Mouse (Mus musculus): ENCODE measurements around the gene Ppm1l. TPM values are rescaled to one million over a fixed set of nuclear protein-coding genes. Genes with fewer than 3 reads are reported as not detected.

Ppm1l gene
- polyA plus RNA-seq (2014; fragmentation: Illumina TruSeq; extraction: RNeasy Lipid Tissue Mini Kit (QIAGEN cat#74804); ENCODE audit: low read depth, low replicate concordance): 20.0 TPM

GRCm38 (mm10) chr3:69316391-69317195, at the start of gene Ppm1l:
Gene Ppm1l, plus strand, starts transcription at chr3:69316861.

GRCm38 (mm10) chr3:69598261-69599165, 281.9 kb downstream of the Ppm1l start, which contains the start of gene B3galnt1:
Gene B3galnt1, minus strand, starts transcription at chr3:69598960.

Other genes with a start within 250 kb of the Ppm1l start
- 64.7 TPM for gene Kpna4, start 189.7 kb upstream of the Ppm1l start, polyA plus RNA-seq (2014; fragmentation: Illumina TruSeq; extraction: RNeasy Lipid Tissue Mini Kit (QIAGEN cat#74804); ENCODE audit: low read depth, low replicate concordance)
- not detected for gene Arl14, start 94.4 kb upstream of the Ppm1l start, polyA plus RNA-seq (2014; fragmentation: Illumina TruSeq; extraction: RNeasy Lipid Tissue Mini Kit (QIAGEN cat#74804); ENCODE audit: low read depth, low replicate concordance)